Mouse (Mus musculus): ENCODE results near the gene Carf.

- no peak for TF ChIP-seq CTCF (IDR thresholded peaks at IDR 0.05; ENCODE audit: low read depth)
- no peak for TF ChIP-seq EP300 (optimal IDR thresholded peaks at IDR 0.05)
Measured at GRCm38 (mm10) chr1:60098839-60099238, 792 bp downstream of the Carf start.
